Mouse (Mus musculus) cerebellum, adult 2 months (tissue): ENCODE measurements around the gene Mboat7. TPM values are rescaled to one million over a fixed set of nuclear protein-coding genes. Genes with fewer than 3 reads are reported as not detected.
A peak's percentile ranks its signal among the peaks of the same experiment; 100 is the strongest.

Experiments
- DNase-seq, 2 experiments: peaks; one replicate each; pipeline ENCODE4 v3.0.0; 2021
- H3K27ac ChIP-seq: fragments of 200-500 bp; 2 replicates; pipeline ENCODE4 v1.5.1; 2012; ENCODE audit warnings: low read length, control low read depth, inconsistent platforms; ENCODE audit not compliant: insufficient read depth
- H3K27me3 ChIP-seq: fragments of 200-500 bp; 2 replicates; pipeline ENCODE4 v1.6.1; 2012; ENCODE audit warnings: inconsistent platforms, mild to moderate bottlenecking, low read length, moderate library complexity; ENCODE audit not compliant: control insufficient read depth, insufficient read depth
- H3K4me1 ChIP-seq: fragments of 200-500 bp; 2 replicates; pipeline ENCODE4 v1.6.1; 2011; ENCODE audit warnings: low read length; ENCODE audit not compliant: control insufficient read depth, insufficient read depth
- H3K4me3 ChIP-seq: fragments of 200-500 bp; replicated peaks from 2 replicates; pipeline ENCODE3; 2011; ENCODE audit warnings: mild to moderate bottlenecking, low read depth, low read length, control low read depth; ENCODE audit not compliant: insufficient read depth
- CTCF ChIP-seq: fragments of 200-500 bp; IDR thresholded peaks from 2 replicates; pipeline ENCODE4 v1.5.1; 2011; ENCODE audit warnings: low read depth, mild to moderate bottlenecking, control low read depth, low read length, moderate library complexity, borderline replicate concordance; ENCODE audit not compliant: insufficient read depth
- POLR2A ChIP-seq: fragments of 200-500 bp; IDR thresholded peaks from 2 replicates; pipeline ENCODE4 v1.6.1; 2011; ENCODE audit warnings: low read length, control low read depth, borderline replicate concordance; ENCODE audit not compliant: insufficient read depth
- WGBS: fragments of 180-500 bp; shearing (Covaris S2); methylation state at CpG from one replicate; pipeline ENCODE4 v1.1.7; 2018; 5-methylcytosine and 5-hydroxymethylcytosine counted together
- polyA plus RNA-seq: library from polyadenylated mRNA; depleted of rRNA; stranded (reverse); fragments of >200 nt; gene quantifications from 2 replicates; pipeline ENCODE4 v1.2.3, GENCODE M21; 2012

The Mboat7 gene
- polyA plus RNA-seq, 1 experiment = 115 TPM

- H3K4me1 ChIP-seq = no peaks in the 10 kb centered on the region
- no peak overlapping the region for H3K27ac ChIP-seq
- H3K4me3 ChIP-seq = no peak overlapping the region
- TF ChIP-seq POLR2A = no peak
- no peak for TF ChIP-seq CTCF
- 30% methylated on average over 10 of the region's 10 CpGs for WGBS
- no peaks in the 10 kb centered on the region for H3K27me3 ChIP-seq
- DNase-seq = no peak
Observed at GRCm38 (mm10) chr7:3683908-3684550, 9.3 kb downstream of the Mboat7 start.

GRCm38 (mm10) chr7:3677342-3677741, 16.0 kb downstream of the Mboat7 start, which contains the start of gene Tmc4:
TSS of gene Tmc4 (minus strand) at chr7:3677553.
- 54% methylated on average over 9 of the region's 9 CpGs for WGBS
- Histone ChIP-seq H3K4me1 (no peaks in the 10 kb centered on the region), H3K4me3 (no peak within 1 kb of the TSS), H3K27me3 (no peaks in the 10 kb centered on the region), H3K27ac (no peak within 1 kb of the TSS)
- no peak for DNase-seq
- TF ChIP-seq CTCF (no peak), POLR2A (no peak)

- no peak overlapping the region for H3K27ac ChIP-seq
- WGBS = 85% methylated on average over 12 of the region's 12 CpGs
- no peaks in the 10 kb centered on the region for H3K4me1 ChIP-seq
- H3K27me3 ChIP-seq = no peaks in the 10 kb centered on the region
- H3K4me3 ChIP-seq = no peak overlapping the region
- DNase-seq = no peak
- TF ChIP-seq POLR2A = no peak
- TF ChIP-seq CTCF = no peak
Observed at GRCm38 (mm10) chr7:3676371-3676770, 17.0 kb downstream of the Mboat7 start.

GRCm38 (mm10) chr7:3675228-3675548, 18.1 kb downstream of the Mboat7 start:
- H3K27me3 ChIP-seq = no peaks in the 10 kb centered on the region
- 79% methylated on average over 3 of the region's 3 CpGs for WGBS
- H3K27ac ChIP-seq = no peak overlapping the region
- H3K4me3 ChIP-seq = no peak overlapping the region
- DNase-seq = no peak
- H3K4me1 ChIP-seq = no peaks in the 10 kb centered on the region
- TF ChIP-seq CTCF (no peak), POLR2A (no peak)

- Histone ChIP-seq H3K27me3 (no peaks in the 10 kb centered on the region), H3K4me3 (no peak overlapping the region), H3K27ac (no peak overlapping the region), H3K4me1 (no peaks in the 10 kb centered on the region)
- peak; percentile 90 for TF ChIP-seq CTCF
- no peak for TF ChIP-seq POLR2A
- peak; percentile 77 to 86 for DNase-seq
- WGBS = 63% methylated on average over 10 of the region's 10 CpGs
Observed at GRCm38 (mm10) chr7:3674507-3675227, 18.7 kb downstream of the Mboat7 start.

- H3K27me3 ChIP-seq = no peaks in the 10 kb centered on the region
- 27% methylated on average over 14 of the region's 14 CpGs for WGBS
- no peak overlapping the region for H3K4me3 ChIP-seq
- H3K4me1 ChIP-seq = no peaks in the 10 kb centered on the region; the same call in 1 of the 2 replicates
- no peak overlapping the region for H3K27ac ChIP-seq
- DNase-seq = no peak
- TF ChIP-seq CTCF = no peak
- TF ChIP-seq POLR2A = no peak
Observed at GRCm38 (mm10) chr7:3666921-3667391, 26.4 kb downstream of the Mboat7 start.

- DNase-seq = peak; percentile 96 to 99
- Histone ChIP-seq H3K27me3 (no peaks in the 10 kb centered on the region), H3K4me3 (peak within 1 kb of the TSS; percentile 75), H3K4me1 (no peaks in the 10 kb centered on the region; the same call in 1 of the 2 replicates), H3K27ac (peak within 1 kb of the TSS; percentile 51)
- 2% methylated on average over 45 of the region's 45 CpGs for WGBS
- TF ChIP-seq POLR2A = peak; percentile 88; the same call in 1 of the 2 replicates
- no peak for TF ChIP-seq CTCF
Observed at GRCm38 (mm10) chr7:3665215-3666114, 27.9 kb downstream of the Mboat7 start, which contains the start of gene Leng1. TSS of gene Leng1 (minus strand) at chr7:3665840.

GRCm38 (mm10) chr7:3664524-3665214, 28.7 kb downstream of the Mboat7 start:
- WGBS = 22% methylated on average over 15 of the region's 15 CpGs
- H3K4me1 ChIP-seq = no peaks in the 10 kb centered on the region; the same call in 1 of the 2 replicates
- DNase-seq = no peak
- TF ChIP-seq CTCF (no peak), POLR2A (no peak)
- no peaks in the 10 kb centered on the region for H3K27me3 ChIP-seq
- peak overlapping the region; percentile 75 for H3K4me3 ChIP-seq
- no peak overlapping the region for H3K27ac ChIP-seq
